ENCODE assay signal across 8 mouse cellular contexts in the genomic region with DNA sequence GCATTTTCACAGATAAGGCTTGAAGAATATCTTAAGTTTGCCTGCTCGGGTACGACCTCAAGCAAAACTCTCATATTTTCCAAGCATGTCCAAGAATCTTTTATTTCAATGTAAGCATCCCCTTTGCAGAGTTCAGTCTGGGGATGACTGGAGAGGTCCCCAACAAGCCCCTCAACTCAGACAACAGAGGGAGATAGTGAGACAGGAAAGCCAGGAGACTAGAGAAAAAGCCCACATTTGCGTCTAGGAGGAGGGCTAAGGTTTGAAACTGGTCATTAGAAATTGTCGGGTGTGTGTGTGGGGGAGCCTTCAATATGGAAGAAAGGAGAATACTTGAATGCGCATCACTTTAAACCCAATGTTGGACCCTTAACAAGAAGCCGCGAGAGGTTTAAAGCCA. TPM values are rescaled to one million over a fixed set of nuclear protein-coding genes. Genes with fewer than 3 reads are reported as not detected.
DNase-seq lines count a peak whose midpoint lies in the region; ATAC-seq and TF ChIP-seq lines count a peak whose summit lies in the region.
"Had no signal": no experiment of that assay in that cellular context is flagged by ENCODE, and none has a peak within 500 bp of the region (broad histone marks: within the 10 kb centered on the region; RNA-seq: fewer than 3 reads in every experiment).

No protein-coding gene starts in this region.

- H3K4me2 ChIP-seq in lung, embryonic 14.5 days = peak overlapping the region; percentile 62
- H3K4me2 ChIP-seq in intestine, embryonic 15.5 days (replicated peaks) = peak overlapping the region; percentile 80
- peak overlapping the region; percentile 66 for H3K4me2 ChIP-seq in stomach, embryonic 14.5 days (replicated peaks; ENCODE audit: low read depth, low read length)

- peak overlapping the region; percentile 55 for H3K4me3 ChIP-seq in lung, embryonic 14.5 days (ENCODE audit: low read depth, low read length)
- H3K4me3 ChIP-seq in intestine, embryonic 15.5 days (replicated peaks) = peak overlapping the region; percentile 53
- peak overlapping the region; percentile 45 for H3K4me3 ChIP-seq in stomach, embryonic 14.5 days (ENCODE audit: low read depth, low read length)

- no peaks in the 10 kb centered on the region for H3K27me3 ChIP-seq in lung, embryonic 14.5 days (ENCODE audit: insufficient read depth, low read length)
- 0 out of 2 replicates have a peak, but pooled peaks cover 6% of the 10 kb centered on the region for H3K27me3 ChIP-seq in intestine, embryonic 15.5 days (replicated peaks)
- no peaks in the 10 kb centered on the region for H3K27me3 ChIP-seq in stomach, embryonic 14.5 days (ENCODE audit: control insufficient read depth, insufficient read depth, low read length)

- H3K36me3 ChIP-seq in lung, embryonic 14.5 days (ENCODE audit: insufficient read depth) = no peaks in the 10 kb centered on the region
- H3K36me3 ChIP-seq in intestine, embryonic 15.5 days = no peaks in the 10 kb centered on the region
- no peaks in the 10 kb centered on the region for H3K36me3 ChIP-seq in stomach, embryonic 14.5 days (ENCODE audit: control insufficient read depth, insufficient read depth, low read length)

- H3K27ac ChIP-seq in lung, embryonic 14.5 days (ENCODE audit: low read depth) = no peak overlapping the region
- no peak overlapping the region for H3K27ac ChIP-seq in intestine, embryonic 15.5 days
- H3K27ac ChIP-seq in stomach, embryonic 14.5 days (ENCODE audit: low read length) = no peak overlapping the region
- H3K27ac ChIP-seq: macrophage had no signal

- DNase-seq in lung, embryonic 14.5 days = peak; percentile 52
- DNase-seq in lung, postnatal 14 days = no peak
- peak; percentile 49 for DNase-seq in embryo, embryonic 10.5 days (ENCODE audit: low spot score)
- DNase-seq in layer of hippocampus, postnatal 36 days = no peak
- no peak for DNase-seq in layer of hippocampus, postnatal 25 days (ENCODE audit: extremely low spot score in 1 of 2, low spot score in 1 of 2)

- peak; percentile 39; the same call in 1 of the 2 replicates for TF ChIP-seq CTCF in lung, embryonic 14.5 days (IDR thresholded peaks at IDR 0.05; ENCODE audit: low read depth)

- no peaks in the 10 kb centered on the region for H3K4me1 ChIP-seq in lung, embryonic 14.5 days (ENCODE audit: insufficient read depth)
- no peaks in the 10 kb centered on the region for H3K4me1 ChIP-seq in intestine, embryonic 15.5 days (replicated peaks)
- H3K4me1 ChIP-seq in stomach, embryonic 14.5 days (ENCODE audit: control insufficient read depth, insufficient read depth, low read length) = no peaks in the 10 kb centered on the region

- peak overlapping the region; percentile 61 for H3K9ac ChIP-seq in lung, embryonic 14.5 days
- no peak overlapping the region for H3K9ac ChIP-seq in intestine, embryonic 15.5 days
- no peak overlapping the region for H3K9ac ChIP-seq in stomach, embryonic 14.5 days (replicated peaks; ENCODE audit: low read depth, low read length)

- 23% methylated on average over 7 of the region's 7 CpGs for WGBS in lung, embryonic 14.5 days
- 33% methylated on average over 7 of the region's 7 CpGs for whole genome bisulfite sequencing in intestine, embryonic 15.5 days
- WGBS in stomach, embryonic 14.5 days = 30% methylated on average over 7 of the region's 7 CpGs

- ATAC-seq in lung, embryonic 14.5 days (ENCODE audit: insufficient read depth) = peak; percentile 25; the same call in 1 of the 2 replicates
- ATAC-seq in intestine, embryonic 15.5 days = 0 out of 2 replicates have a peak, but pooled peaks have one; percentile 34
- ATAC-seq in stomach, embryonic 14.5 days (ENCODE audit: insufficient number of reproducible peaks, insufficient read depth, low FRiP score, low read depth) = no peak

- no peaks in the 10 kb centered on the region for H3K9me3 ChIP-seq in lung, embryonic 14.5 days (ENCODE audit: low read depth, low read length)
- no peaks in the 10 kb centered on the region for H3K9me3 ChIP-seq in intestine, embryonic 15.5 days
- H3K9me3 ChIP-seq in stomach, embryonic 14.5 days (ENCODE audit: control insufficient read depth, low read depth, low read length) = no peaks in the 10 kb centered on the region

RNA-seq across cellular contexts. Expression of a gene that starts 1.4 kb away (rescaled TPM):
- polyA plus RNA-seq in lung, embryonic 14.5 days (2014; fragmentation: Nextera tagmentation; extraction: Ambion mirVana) = 4.7 and 5.2 TPM in 2 replicates
- 0.72 TPM in 2 replicates for polyA plus RNA-seq in intestine, embryonic 15.5 days (2015; fragmentation: Nextera tagmentation; extraction: Ambion mirVana)
- 3.2 and 3.6 TPM in 2 replicates for polyA plus RNA-seq in stomach, embryonic 14.5 days (2014; fragmentation: Nextera tagmentation; extraction: Ambion mirVana)
- total RNA-seq in layer of hippocampus, postnatal 36 days (2021) = 100 to 1,000 TPM; 256 to 277 TPM
- total RNA-seq in layer of hippocampus, postnatal 25 days (2021) = 100 to 1,000 TPM; 227 to 284 TPM
- polyA plus RNA-seq: macrophage had no signal

Comparison
In these comparisons a context has a peak if more than half of its experiments do, and no peak if none do; other contexts are left out.
1. DNase-seq: peak in lung, embryonic 14.5 days (single experiment) and embryo, embryonic 10.5 days (single experiment); none in lung, postnatal 14 days (single experiment), layer of hippocampus, postnatal 36 days (0 of 2) and layer of hippocampus, postnatal 25 days (0 of 2).
2. Peak in every context shown above with its lines, with median percentiles within 50 percentile points of each other: H3K4me2 ChIP-seq and H3K4me3 ChIP-seq.